Mouse (Mus musculus) CH12.LX (cell line): ENCODE measurements at regions not wholly inside any gene's neighbourhood (a gene's known extent, or its start where the extent isn't known, plus 50 kb on each side); places are given as distances from the start of the nearest gene placed in this dataset.

Source experiments
- BHLHE40 ChIP-seq: IDR thresholded peaks from 2 replicates; pipeline ENCODE4 v1.6.1; 2011; ENCODE audit warnings: mild to moderate bottlenecking, low read depth, low read length, improper control_type of control experiment
- CTCF ChIP-seq, 2 experiments: IDR thresholded peaks in 1 of 2; conservative IDR thresholded peaks in 1 of 2; 2 replicates each; pipeline ENCODE4 v1.5.1; 2011 to 2012; ENCODE audit warnings: low read depth in 2 of 2, low read length in 2 of 2, improper control_type of control experiment in 1 of 2, inconsistent platforms in 1 of 2, mild to moderate bottlenecking in 1 of 2, moderate library complexity in 1 of 2
- EP300 ChIP-seq: IDR thresholded peaks from 2 replicates; pipeline ENCODE4 v1.6.1; 2011; ENCODE audit warnings: low read length, improper control_type of control experiment
- ETS1 ChIP-seq: conservative IDR thresholded peaks from 2 replicates; pipeline ENCODE4 v1.6.1; 2012; ENCODE audit warnings: low read depth, mild to moderate bottlenecking, inconsistent platforms, low read length, improper control_type of control experiment, moderate library complexity
- MYC ChIP-seq: IDR thresholded peaks from 2 replicates; pipeline ENCODE4 v1.6.1; 2011; ENCODE audit warnings: low read depth, mild to moderate bottlenecking, improper control_type of control experiment, low read length
- NRF1 ChIP-seq: IDR thresholded peaks from 2 replicates; pipeline ENCODE4 v1.6.1; 2014; ENCODE audit warnings: low read depth, mild to moderate bottlenecking, inconsistent platforms, low read length, improper control_type of control experiment, moderate library complexity
- POLR2A ChIP-seq: IDR thresholded peaks from 2 replicates; pipeline ENCODE4 v1.6.1; 2011; ENCODE audit warnings: low read depth, mild to moderate bottlenecking, improper control_type of control experiment, low read length
- POLR2AphosphoS2 ChIP-seq: IDR thresholded peaks from 2 replicates; pipeline ENCODE4 v1.6.1; 2011; ENCODE audit warnings: low read depth, low read length, improper control_type of control experiment
- USF1 ChIP-seq: IDR thresholded peaks from 2 replicates; pipeline ENCODE4 v1.6.1; 2014; ENCODE audit warnings: low read depth, mild to moderate bottlenecking, inconsistent platforms, low read length, improper control_type of control experiment

GRCm38 (mm10) chr7:136780708-136781107 is 113.7 kb upstream of the Mgmt start:
- no peak for TF ChIP-seq EP300
- TF ChIP-seq CTCF (conservative IDR thresholded peaks at IDR 0.05 in 1 of 2, IDR thresholded peaks at IDR 0.05 in 1 of 2; ENCODE audit: low read depth in 2 of 2, low read length in 2 of 2): no peak
- TF ChIP-seq NRF1: no peak
- TF ChIP-seq USF1: no peak
- no peak for TF ChIP-seq POLR2A
- no peak for TF ChIP-seq ETS1
- no peak for TF ChIP-seq MYC
- TF ChIP-seq BHLHE40: no peak
- TF ChIP-seq POLR2AphosphoS2: no peak
